Mouse (Mus musculus) cerebellum, adult 18-20 months (tissue): Measurements from ENCODE around the gene Fam83g.
"Not testable (repeated sequence)": the region's sequence is repeated elsewhere in the genome, so short reads cannot be mapped to it uniquely, and the experiment has no call there.

ENCODE experiments used
- DNase-seq, 2 experiments: peaks; one replicate each; pipeline ENCODE4 v3.0.0; 2021

Fam83g gene

DNA sequence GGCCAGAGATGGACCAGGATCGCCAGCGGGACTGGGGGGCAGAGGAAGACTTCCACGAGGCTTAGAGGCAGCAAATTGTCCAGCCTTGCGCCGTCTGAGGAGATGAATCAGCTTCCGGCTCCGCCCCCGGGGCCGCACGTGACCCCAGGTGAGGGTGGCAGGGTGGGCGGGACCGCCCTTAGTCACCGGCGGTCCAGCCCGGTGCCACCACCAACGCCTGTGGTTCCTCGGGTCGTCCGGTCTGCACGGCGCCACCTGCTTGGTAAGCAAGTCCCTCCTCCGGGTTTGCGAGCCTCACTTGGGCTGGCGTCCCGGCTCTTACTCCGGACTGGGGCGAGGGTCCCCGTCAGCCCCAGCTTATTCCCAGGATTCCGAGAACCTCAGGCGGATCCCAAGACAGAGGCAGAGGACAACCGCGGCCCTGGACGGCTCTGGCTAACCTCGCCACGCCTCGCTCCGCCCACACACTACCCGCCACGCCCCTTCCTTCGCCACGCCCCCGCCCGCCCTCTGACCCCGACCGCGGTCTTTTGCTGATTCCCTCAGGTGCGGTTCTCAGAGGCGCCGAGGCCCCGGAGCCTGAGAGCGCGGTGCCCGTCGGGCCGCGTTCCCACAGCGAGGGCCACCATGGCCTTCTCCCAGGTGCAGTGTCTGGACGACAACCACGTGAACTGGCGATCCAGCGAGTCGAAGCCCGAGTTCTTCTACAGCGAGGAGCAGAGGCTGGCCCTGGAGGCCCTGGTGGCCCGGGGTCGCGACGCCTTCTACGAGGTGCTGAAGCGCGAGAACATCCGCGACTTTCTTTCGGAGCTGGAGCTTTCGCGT, at the start of gene Fam83g:
Gene Fam83g (plus strand): TSS at position 185 of the 825 bp plus-strand sequence.
- no peak for DNase-seq

GRCm38 (mm10) chr11:61636309-61636708, 47.6 kb upstream of the Fam83g start:
- not testable (repeated sequence) for DNase-seq

- no peak for DNase-seq
Observed at GRCm38 (mm10) chr11:61637413-61637812, 46.5 kb upstream of the Fam83g start.

DNA sequence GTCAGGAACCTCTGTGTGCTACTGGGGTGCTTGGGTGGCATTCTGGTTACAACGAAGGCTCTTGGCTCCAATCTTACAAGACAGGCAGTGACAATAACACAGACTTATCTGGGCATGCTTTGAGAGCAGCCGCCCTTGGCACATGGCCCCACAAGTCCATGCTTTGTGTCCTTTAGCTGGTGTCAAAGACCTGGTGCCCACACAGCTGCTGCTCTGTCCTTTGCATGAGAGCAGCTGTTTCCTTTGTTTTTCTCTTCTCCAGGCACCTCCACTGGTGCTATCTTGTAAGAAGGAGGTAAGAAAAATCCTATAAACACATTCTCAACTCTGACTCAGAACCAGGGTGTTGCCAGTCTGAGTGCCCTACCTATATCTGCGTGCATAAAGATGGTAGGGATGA, 46.0 kb upstream of the Fam83g start:
- no peak for DNase-seq

DNA sequence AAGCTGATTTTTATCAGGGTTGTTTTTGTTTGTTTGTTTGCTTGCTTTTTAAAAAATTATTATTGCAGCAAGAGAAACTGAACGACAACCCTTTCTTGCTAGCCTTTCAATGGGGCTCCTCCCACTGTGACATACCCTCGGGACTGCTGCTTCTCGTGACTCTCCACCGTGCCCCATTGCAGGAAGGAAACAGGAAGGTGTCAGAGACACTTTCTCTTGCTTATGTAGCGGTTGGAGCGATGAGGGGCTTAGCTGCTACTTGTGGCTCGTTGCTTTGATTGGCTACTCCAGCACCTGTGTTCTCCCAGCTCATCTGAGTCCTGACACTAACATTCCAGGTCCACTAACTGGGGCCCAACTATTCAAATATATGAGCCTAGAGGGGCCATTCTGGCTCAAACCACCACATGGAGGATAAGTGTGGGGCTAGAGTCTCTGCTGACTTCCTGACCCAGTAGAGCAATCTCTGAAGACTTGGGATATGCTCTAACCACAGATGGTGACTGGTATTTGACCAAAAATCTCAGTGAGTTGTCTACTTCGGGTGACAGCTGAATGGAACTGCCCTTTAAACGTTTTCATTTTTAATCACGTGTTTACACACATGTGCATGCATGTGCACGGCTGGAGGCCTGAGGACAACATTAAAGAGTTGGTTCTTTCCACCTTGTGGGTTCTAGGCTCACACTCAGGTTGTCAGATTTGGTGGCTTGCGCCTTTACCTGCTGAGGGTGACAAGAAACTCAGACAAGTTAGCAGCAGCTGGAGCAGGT, 44.9 kb upstream of the Fam83g start:
- no peak for DNase-seq

GRCm38 (mm10) chr11:61639601-61640177, 44.2 kb upstream of the Fam83g start:
- DNase-seq: no peak

DNA sequence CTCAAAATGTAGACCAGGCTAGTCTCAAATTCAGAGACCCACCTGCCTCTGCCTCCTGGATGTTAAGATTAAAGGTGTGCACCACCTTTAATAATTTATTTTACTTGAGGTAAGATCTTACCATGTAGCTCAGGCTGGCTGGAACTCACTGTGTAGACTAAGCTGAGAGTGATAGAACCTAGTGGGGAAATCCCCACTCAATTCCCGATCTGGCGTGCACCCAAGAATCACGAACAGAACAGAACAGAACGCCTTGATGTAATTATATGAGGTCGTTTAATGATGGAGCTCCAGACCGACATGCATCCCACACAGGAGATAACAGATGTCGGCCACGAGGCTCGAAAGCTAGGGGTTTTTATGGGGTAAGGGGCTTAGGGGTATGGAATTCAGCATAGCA, 43.3 kb upstream of the Fam83g start:
- not testable (repeated sequence) for DNase-seq

GRCm38 (mm10) chr11:61642106-61642505, 41.8 kb upstream of the Fam83g start:
- DNase-seq: no peak

DNA sequence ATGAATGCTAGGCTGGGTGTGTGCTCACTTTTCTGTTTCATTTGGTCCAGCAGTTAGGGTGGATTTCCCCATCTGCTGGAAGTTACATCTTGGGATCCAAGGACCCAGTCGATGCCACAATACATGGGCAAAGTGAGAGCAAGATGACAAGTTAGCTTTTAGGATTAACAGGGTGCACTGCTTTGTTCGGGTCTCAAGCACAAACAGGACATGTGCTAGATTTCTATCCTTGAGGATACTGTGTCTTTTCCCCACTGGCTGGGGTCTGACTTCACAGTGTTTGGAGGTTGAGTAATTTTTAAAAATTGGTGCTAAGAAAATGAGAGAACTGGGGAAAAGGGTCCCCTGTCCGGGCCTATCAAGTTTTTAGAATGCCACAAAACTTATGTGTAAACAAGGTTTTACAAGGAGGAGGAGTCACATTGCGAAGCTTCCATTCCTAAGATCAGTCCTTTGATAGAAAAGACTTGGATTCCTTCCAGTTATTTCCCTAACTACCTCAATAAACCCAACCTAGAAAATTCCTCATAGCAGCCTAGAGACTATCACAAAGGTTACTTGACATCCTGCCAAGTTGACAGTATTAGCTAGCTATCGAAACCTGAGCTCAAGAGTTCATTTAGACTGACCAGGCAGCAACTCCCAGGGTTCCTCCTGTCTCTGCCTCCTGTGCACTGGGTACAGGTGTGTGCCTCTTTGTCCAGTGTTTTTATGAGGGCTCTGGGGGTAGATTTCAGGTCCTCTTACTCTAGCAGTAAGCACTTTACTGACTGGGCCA, 40.5 kb upstream of the Fam83g start:
- DNase-seq: no peak

- DNase-seq: no peak
Observed at GRCm38 (mm10) chr11:61644576-61645326, 39.1 kb upstream of the Fam83g start.

DNA sequence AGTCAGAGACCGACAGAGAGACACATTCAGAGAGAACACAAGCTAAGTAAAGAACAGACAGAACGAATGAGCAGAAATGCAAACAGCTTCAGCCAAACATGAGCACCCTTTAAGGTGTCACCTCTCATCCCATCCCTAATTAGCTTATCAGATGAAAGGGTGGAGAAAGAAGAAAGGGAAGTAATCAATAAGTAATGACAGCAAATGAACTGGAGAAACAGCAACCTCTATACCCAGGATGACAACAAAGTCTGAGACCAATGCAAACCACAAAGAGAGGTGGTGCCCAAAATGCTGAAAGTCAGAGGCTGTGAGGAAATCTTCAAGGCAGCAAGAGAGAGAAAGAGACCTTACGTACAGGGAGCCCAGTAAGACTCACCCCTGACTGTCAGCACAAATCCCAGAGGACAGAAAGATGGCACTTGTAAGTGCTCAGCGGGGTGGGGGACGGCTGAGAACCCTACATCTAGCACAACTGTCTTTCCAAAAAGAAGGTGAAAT, 38.5 kb upstream of the Fam83g start:
- DNase-seq: no peak

DNA sequence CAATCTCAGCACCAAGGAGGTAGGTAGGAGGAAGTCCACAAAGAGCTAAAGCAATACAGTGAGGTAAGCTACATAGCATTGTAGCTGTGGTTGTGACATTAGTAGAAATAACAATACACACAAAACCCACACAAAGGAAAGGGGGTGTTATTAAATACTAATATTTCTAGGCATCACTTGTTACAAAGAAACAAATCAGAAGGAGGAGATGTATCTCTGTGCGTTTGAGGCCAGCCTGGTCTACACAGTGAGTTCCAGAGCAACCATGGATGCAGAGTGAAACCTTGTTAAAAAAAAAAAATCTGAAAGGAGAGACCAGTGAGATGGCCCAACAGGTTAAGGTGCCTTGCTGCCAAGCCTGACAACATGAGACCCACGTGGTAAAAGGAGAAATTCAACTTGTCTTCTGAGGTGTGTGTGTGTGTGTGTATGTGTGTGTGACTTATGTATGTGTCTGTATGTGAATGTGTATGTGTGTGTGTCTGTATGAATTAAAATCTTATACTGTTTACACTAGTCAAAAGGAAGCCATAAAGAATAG, 37.3 kb upstream of the Fam83g start:
- DNase-seq: no peak

DNA sequence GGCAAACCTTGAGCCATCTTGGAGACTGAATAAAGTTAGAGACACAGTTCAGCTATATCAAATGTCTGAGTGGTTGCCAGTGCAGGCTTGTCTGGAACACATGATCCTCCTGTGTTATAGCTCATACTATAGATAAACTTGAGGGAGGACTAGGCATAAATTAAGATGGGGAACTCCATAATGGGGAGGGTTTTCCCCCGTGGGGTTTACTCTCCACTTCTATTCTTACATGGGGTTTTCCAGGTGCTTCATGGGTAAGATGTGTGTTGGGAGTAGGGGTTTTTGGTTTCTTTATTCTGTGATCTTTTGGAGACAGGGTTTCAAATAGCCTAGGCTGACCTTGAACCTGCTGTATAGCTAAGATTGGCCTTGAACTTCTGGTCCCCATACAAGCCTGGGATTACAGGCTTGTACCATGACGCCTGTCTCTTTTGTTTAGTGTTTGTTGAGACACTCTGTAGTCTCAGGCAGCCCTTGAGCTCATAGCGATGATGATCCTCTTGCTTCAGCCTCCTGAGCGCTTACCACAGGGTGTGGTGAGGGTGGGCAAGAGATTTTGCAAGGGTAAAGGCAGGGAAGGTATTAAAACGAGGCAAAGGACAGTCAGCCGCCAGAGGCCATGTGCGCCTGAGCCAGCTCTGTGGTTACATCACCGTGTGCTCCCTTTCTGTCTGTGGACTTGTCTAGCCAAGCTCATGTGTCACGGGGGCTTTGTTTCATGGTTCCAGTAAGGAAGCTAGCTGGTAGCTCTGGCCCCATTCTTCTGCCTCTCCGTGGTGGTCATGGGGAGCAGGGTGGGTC, 36.6 kb upstream of the Fam83g start:
- no peak for DNase-seq

DNA sequence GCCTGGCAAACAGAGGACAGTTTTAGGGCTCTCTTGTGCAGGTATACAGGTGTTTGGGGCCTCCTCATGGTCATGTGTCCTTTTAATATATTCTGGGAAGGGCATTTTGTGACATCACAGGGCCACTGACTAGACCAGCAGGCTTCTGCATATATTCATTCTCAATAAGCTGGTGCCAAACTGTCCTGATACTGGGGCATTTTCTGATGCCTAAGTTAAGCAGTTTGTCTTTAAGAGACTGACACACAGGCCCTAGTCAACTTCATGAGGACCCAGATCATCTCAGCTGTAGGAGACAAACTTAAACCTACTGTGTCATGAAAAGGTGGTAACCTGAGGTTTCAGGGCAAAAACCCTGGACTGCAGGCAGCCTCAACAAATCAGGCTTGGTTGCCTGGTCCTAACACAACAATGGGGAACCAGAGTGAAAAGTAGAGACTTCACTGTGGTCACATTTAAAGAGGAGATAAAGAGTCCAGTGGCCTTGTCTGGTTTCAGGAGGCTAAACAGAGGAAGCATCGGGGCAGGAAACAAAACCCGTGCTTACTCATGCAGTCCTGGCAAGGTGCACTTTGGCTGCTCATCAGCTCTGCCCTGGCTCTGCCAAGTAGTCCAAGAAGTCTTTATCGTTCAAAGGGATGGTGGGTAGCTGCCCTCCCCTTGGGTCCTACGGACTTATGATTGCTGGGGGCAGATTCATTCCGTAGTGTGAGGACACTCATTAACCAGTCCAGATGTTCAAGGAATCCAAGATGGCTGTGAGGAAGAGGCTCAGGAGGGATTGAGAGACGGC, 35.7 kb upstream of the Fam83g start:
- DNase-seq: peak; percentile 22 to 26

DNA sequence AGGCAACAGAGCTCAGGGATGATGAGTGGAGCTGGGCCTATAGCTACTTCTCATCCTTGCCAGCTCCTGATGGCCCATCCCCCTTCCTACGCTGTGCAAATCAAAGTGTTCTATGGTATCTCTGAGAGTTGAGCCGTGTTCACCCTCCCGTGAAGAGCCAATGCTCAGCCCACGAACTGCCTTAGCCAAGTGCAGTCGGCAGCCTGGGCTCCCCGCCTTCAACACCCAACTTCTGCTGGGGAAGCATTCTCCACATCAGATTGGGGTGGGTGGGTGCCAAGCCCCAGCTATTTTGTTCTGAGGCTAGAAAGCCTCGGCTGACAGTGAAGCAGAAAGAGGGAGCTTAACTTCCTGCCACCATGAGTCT, 35.2 kb upstream of the Fam83g start:
- no peak for DNase-seq

GRCm38 (mm10) chr11:61649163-61649580, 34.7 kb upstream of the Fam83g start:
- no peak for DNase-seq

DNA sequence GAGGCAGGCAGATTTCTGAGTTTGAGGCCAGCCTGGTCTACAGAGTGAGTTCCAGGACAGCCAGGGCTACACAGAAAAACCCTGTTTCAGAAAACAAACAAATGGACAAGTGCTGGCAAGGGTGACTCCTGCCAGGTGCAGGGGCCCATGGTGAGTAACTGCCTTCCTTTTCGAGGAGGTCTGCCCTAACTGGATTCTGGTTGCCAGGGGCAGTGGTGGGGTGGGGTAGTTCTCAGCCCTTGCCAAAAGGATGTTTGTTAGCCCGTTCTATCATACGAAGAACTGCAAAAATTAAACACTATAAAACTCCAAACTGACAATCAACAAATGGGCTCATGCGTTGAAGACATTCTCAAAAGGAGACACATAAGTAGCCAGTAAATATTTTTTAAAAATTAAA, 34.3 kb upstream of the Fam83g start:
- DNase-seq: no peak

GRCm38 (mm10) chr11:61650470-61651265, 33.2 kb upstream of the Fam83g start:
- DNase-seq: no peak

DNA sequence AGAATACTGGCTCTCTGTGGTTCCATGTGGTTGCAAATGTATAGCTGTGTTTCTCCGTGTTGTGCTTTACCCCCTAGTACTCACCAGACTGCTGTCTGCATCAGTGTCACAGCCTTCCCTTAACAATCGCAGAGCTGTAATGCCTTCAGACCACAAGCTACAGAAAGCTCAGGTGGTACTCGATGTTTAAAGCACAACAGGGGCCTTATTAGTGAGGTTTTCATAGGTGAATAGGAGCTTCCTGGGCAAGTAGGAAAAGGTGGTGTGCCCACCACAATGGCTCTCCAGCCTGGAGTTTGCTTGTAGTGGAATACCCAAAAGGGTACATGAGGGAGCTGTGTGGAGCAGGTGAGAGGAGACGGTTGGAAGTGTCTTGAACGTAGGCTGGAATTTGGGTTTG, 31.7 kb upstream of the Fam83g start:
- DNase-seq: no peak
